Mouse (Mus musculus) lung, adult 2 months (tissue): ENCODE measurements around the gene Slc35b2. TPM values are rescaled to one million over a fixed set of nuclear protein-coding genes. Genes with fewer than 3 reads are reported as not detected.

Source experiments
- DNase-seq: peaks from one replicate; pipeline ENCODE4 v3.0.0; 2022
- H3K4me1 ChIP-seq: fragments of 200-500 bp; 2 replicates; pipeline ENCODE4 v1.6.1; 2011; ENCODE audit warnings: low read length; ENCODE audit not compliant: control insufficient read depth, insufficient read depth
- H3K4me3 ChIP-seq: fragments of 200-500 bp; replicated peaks from 2 replicates; pipeline ENCODE3; 2011; ENCODE audit warnings: low read depth, mild to moderate bottlenecking, control low read depth, low read length; ENCODE audit errors: extremely low read depth
- CTCF ChIP-seq: fragments of 200-500 bp; IDR thresholded peaks from 2 replicates; pipeline ENCODE4 v1.5.1; 2011; ENCODE audit warnings: mild to moderate bottlenecking, low read length, control low read depth; ENCODE audit not compliant: insufficient read depth
- POLR2A ChIP-seq: fragments of 200-500 bp; IDR thresholded peaks from 2 replicates; pipeline ENCODE4 v1.6.1; 2011; ENCODE audit warnings: low read depth, mild to moderate bottlenecking, control low read depth, low read length, borderline replicate concordance; ENCODE audit errors: extremely low read depth
- WGBS: fragments of 180-500 bp; shearing (Covaris S2); methylation state at CpG from one replicate; pipeline ENCODE4 v1.1.7; 2018; 5-methylcytosine and 5-hydroxymethylcytosine counted together
- polyA plus RNA-seq: library from polyadenylated mRNA; depleted of rRNA; stranded (reverse); fragments of >200 nt; gene quantifications from 2 replicates; pipeline ENCODE4 v1.2.3, GENCODE M21; 2012; rRNA removed

The Slc35b2 gene
- polyA plus RNA-seq, 1 experiment = 89.9 TPM

GRCm38 (mm10) chr17:45602984-45603383 lies 39.3 kb downstream of the Slc35b2 start:
- DNase-seq = no peak
- WGBS = 94% methylated on average over 3 of the region's 3 CpGs
- no peak overlapping the region for H3K4me3 ChIP-seq
- H3K4me1 ChIP-seq = no peaks in the 10 kb centered on the region
- TF ChIP-seq POLR2A (no peak), CTCF (no peak)

- no peaks in the 10 kb centered on the region; the same call in none of the 2 replicates for H3K4me1 ChIP-seq
- no peak overlapping the region for H3K4me3 ChIP-seq
- no peak for DNase-seq
- TF ChIP-seq CTCF (no peak), POLR2A (no peak)
- WGBS = 75% methylated on average over 15 of the region's 15 CpGs
Measured at GRCm38 (mm10) chr17:45606992-45607879, 43.6 kb downstream of the Slc35b2 start.

GRCm38 (mm10) chr17:45608396-45608795 lies 44.7 kb downstream of the Slc35b2 start:
- Histone ChIP-seq H3K4me3 (no peak overlapping the region), H3K4me1 (no peaks in the 10 kb centered on the region; the same call in none of the 2 replicates)
- DNase-seq = no peak
- WGBS = 83% methylated on average over 4 of the region's 4 CpGs
- no peak for TF ChIP-seq CTCF
- TF ChIP-seq POLR2A = no peak

GRCm38 (mm10) chr17:45610144-45610866 lies 46.6 kb downstream of the Slc35b2 start:
- 24% methylated on average over 5 of the region's 5 CpGs for WGBS
- no peak overlapping the region for H3K4me3 ChIP-seq
- TF ChIP-seq CTCF (no peak), POLR2A (no peak)
- DNase-seq = no peak
- H3K4me1 ChIP-seq = no peaks in the 10 kb centered on the region; the same call in none of the 2 replicates

- no peak for DNase-seq
- no peak for TF ChIP-seq POLR2A
- no peak for TF ChIP-seq CTCF
- Histone ChIP-seq H3K4me3 (no peak overlapping the region), H3K4me1 (no peaks in the 10 kb centered on the region; the same call in none of the 2 replicates)
- WGBS = 67% methylated on average over 8 of the region's 8 CpGs
Measured at GRCm38 (mm10) chr17:45612008-45612407, 48.3 kb downstream of the Slc35b2 start.

GRCm38 (mm10) chr17:45612921-45613320 lies 49.2 kb downstream of the Slc35b2 start:
- Histone ChIP-seq H3K4me1 (no peaks in the 10 kb centered on the region; the same call in none of the 2 replicates), H3K4me3 (no peak overlapping the region)
- TF ChIP-seq CTCF (no peak), POLR2A (no peak)
- WGBS = 68% methylated on average over 7 of the region's 7 CpGs
- no peak for DNase-seq

GRCm38 (mm10) chr17:45616046-45616650 lies 52.5 kb downstream of the Slc35b2 start:
- no peak for TF ChIP-seq CTCF
- no peak for TF ChIP-seq POLR2A
- 63% methylated on average over 4 of the region's 4 CpGs for WGBS
- no peak for DNase-seq
- Histone ChIP-seq H3K4me3 (no peak overlapping the region), H3K4me1 (peaks cover 2% of the 10 kb centered on the region; the same call in 1 of the 2 replicates)

- 61% methylated on average over 3 of the region's 3 CpGs for WGBS
- TF ChIP-seq CTCF = no peak
- no peak for TF ChIP-seq POLR2A
- no peak for DNase-seq
- Histone ChIP-seq H3K4me1 (peaks cover 2% of the 10 kb centered on the region; the same call in 1 of the 2 replicates), H3K4me3 (no peak overlapping the region)
Measured at GRCm38 (mm10) chr17:45616679-45617078, 53.0 kb downstream of the Slc35b2 start.

Other genes starting within 250 kb of the Slc35b2 start
- gene Cdc5l, start 130.1 kb upstream of the Slc35b2 start, polyA plus RNA-seq = 5.1 and 7.9 TPM in 2 replicates
- gene Spats1, start 88.5 kb upstream of the Slc35b2 start, polyA plus RNA-seq = 0.04 TPM in 1 of 2 replicates, not detected in the other
- gene Aars2, start 57.0 kb upstream of the Slc35b2 start, polyA plus RNA-seq = 13.3 and 14.5 TPM in 2 replicates
- gene Tcte1, start 40.4 kb upstream of the Slc35b2 start, polyA plus RNA-seq = 10.8 and 11.0 TPM in 2 replicates
- 0.11 and 0.17 TPM in 2 replicates for gene Tmem151b, start 14.2 kb upstream of the Slc35b2 start, polyA plus RNA-seq
- 7.2 and 7.8 TPM in 2 replicates for gene Nfkbie, start 8.2 kb upstream of the Slc35b2 start, polyA plus RNA-seq
- 212 and 340 TPM in 2 replicates for gene Hsp90ab1, start 9.4 kb downstream of the Slc35b2 start, polyA plus RNA-seq
- 185 and 186 TPM in 2 replicates for gene Slc29a1, start 35.7 kb downstream of the Slc35b2 start, polyA plus RNA-seq
- gene Mymx, start 38.2 kb downstream of the Slc35b2 start, polyA plus RNA-seq = not detected in 2 replicates
- gene Capn11, start 95.5 kb downstream of the Slc35b2 start, polyA plus RNA-seq = not detected in 2 replicates
- gene Mrpl14, start 122.4 kb downstream of the Slc35b2 start, polyA plus RNA-seq = 131 and 171 TPM in 2 replicates
- gene Tmem63b, start 123.0 kb downstream of the Slc35b2 start, polyA plus RNA-seq = 163 and 173 TPM in 2 replicates
- gene 1600014C23Rik, start 170.0 kb downstream of the Slc35b2 start, polyA plus RNA-seq = not detected in 2 replicates